Mouse (Mus musculus) small intestine, adult 2 months (tissue): ENCODE data around the gene AC134908.4. TPM values are rescaled to one million over a fixed set of nuclear protein-coding genes. Genes with fewer than 3 reads are reported as not detected.
A peak's percentile ranks its signal among the peaks of the same experiment; 100 is the strongest.

ENCODE experiments used
- H3K27ac ChIP-seq: fragments of 200-500 bp; 2 replicates; pipeline ENCODE4 v1.5.1; 2012; ENCODE audit warnings: low read depth, low read length, control low read depth, inconsistent platforms; ENCODE audit not compliant: insufficient read depth
- H3K27me3 ChIP-seq: fragments of 200-500 bp; 2 replicates; pipeline ENCODE4 v1.6.1; 2012; ENCODE audit warnings: mild to moderate bottlenecking, moderate library complexity, low read length, inconsistent platforms; ENCODE audit not compliant: control insufficient read depth, insufficient read depth
- H3K36me3 ChIP-seq: fragments of 200-500 bp; 2 replicates; pipeline ENCODE4 v1.6.1; 2012; ENCODE audit warnings: mild to moderate bottlenecking, low read length, control low read depth, inconsistent platforms; ENCODE audit not compliant: control insufficient read depth, insufficient read depth
- H3K4me1 ChIP-seq: fragments of 200-500 bp; 2 replicates; pipeline ENCODE4 v1.6.1; 2012; ENCODE audit warnings: low read length, inconsistent platforms, mixed read lengths; ENCODE audit not compliant: control insufficient read depth, insufficient read depth, insufficient read length
- H3K4me3 ChIP-seq: fragments of 200-500 bp; 2 replicates; pipeline ENCODE4 v1.5.1; 2012; ENCODE audit warnings: low read depth, mild to moderate bottlenecking, control low read depth, inconsistent platforms, low read length, moderate library complexity
- CTCF ChIP-seq: fragments of 200-500 bp; IDR thresholded peaks from 2 replicates; pipeline ENCODE4 v1.5.1; 2012; ENCODE audit warnings: low read depth, mild to moderate bottlenecking, control low read depth, inconsistent platforms, low read length, moderate library complexity, mixed read lengths; ENCODE audit not compliant: insufficient replicate concordance, insufficient read length; ENCODE audit errors: extremely low read depth
- POLR2A ChIP-seq: fragments of 200-500 bp; IDR thresholded peaks from 2 replicates; pipeline ENCODE4 v1.6.1; 2012; ENCODE audit warnings: low read depth, mild to moderate bottlenecking, control low read depth, inconsistent platforms, low read length, moderate library complexity
- whole genome bisulfite sequencing: fragments of 180-500 bp; shearing (Covaris S2); methylation state at CpG from one replicate; pipeline ENCODE4 v1.1.7; 2018; 5-methylcytosine and 5-hydroxymethylcytosine counted together
- polyA plus RNA-seq: library from polyadenylated mRNA; depleted of rRNA; stranded (reverse); fragments of >200 nt; gene quantifications from 2 replicates; pipeline ENCODE4 v1.2.3, GENCODE M21; 2012

Gene AC134908.4
- polyA plus RNA-seq, 1 experiment = not detected

GRCm38 (mm10) chr17:25802825-25803517 is 7.5 kb upstream of the AC134908.4 start:
- Histone ChIP-seq H3K4me3 (no peak overlapping the region), H3K36me3 (no peaks in the 10 kb centered on the region)
- 8% methylated on average over 10 of the region's 10 CpGs for WGBS

DNA sequence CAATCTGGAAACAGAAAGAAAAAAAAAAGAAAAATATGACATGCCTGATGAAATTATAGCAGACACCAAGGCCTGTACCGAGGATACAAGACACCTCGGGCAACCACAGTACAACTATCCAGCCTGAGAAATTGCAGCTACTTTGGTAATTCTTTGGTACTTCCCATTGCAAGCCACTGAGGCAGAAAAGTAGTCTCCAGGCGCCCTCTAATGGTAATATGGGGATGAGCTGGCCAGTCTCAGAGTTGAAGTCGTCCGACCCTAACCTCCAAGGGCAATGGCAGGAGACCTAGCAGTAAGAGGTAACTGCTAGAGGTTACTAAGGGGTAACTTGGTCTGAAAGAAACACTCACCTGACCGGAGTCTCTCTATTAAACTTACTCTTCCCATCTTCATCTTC is 5.6 kb upstream of the AC134908.4 start:
- peaks cover 5% of the 10 kb centered on the region for H3K4me1 ChIP-seq
- TF ChIP-seq CTCF = peak; percentile 78; the same call in 1 of the 2 replicates
- TF ChIP-seq POLR2A = no peak
- 5% methylated on average over 6 of the region's 6 CpGs for WGBS
- 0 out of 2 replicates have a peak, but pooled peaks cover 8% of the 10 kb centered on the region for H3K27me3 ChIP-seq
- no peak overlapping the region for H3K4me3 ChIP-seq
- no peaks in the 10 kb centered on the region for H3K36me3 ChIP-seq
- no peak overlapping the region for H3K27ac ChIP-seq

More at GRCm38 (mm10) chr17:25802825-25803517, 7.5 kb upstream of the AC134908.4 start:
- Histone ChIP-seq H3K27ac (no peak overlapping the region), H3K27me3 (0 out of 2 replicates have a peak, but pooled peaks cover 8% of the 10 kb centered on the region), H3K4me1 (no peaks in the 10 kb centered on the region)
- TF ChIP-seq POLR2A (no peak), CTCF (no peak)

DNA sequence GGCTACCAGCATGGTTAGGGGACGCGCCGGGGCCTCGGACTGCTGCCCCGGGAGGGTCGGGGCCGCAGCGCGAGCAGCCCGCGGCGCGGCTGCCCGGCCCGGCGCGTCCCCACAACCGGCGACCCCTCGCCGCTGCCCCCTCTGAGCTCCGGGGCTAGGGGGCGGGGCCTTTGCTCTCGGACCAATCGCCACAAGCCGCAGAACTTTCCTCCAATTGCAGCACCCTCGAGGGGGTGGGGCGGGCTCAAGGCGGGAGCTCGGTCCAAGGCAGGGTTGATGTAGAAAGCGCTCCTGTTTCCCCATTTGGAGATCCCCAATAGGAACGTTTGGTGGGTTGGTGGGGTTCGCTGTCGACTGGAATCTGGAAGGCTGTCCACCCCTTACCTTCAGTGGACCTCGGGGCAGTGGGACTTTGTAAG is 1.5 kb upstream of the AC134908.4 start, which contains the start of gene Metrn:
Metrn (minus strand) TSS at position 186 of the 419 bp plus-strand sequence.
- Histone ChIP-seq H3K4me1 (peaks cover 13% of the 10 kb centered on the region), H3K27me3 (no peaks in the 10 kb centered on the region), H3K36me3 (no peaks in the 10 kb centered on the region), H3K4me3 (peak within 1 kb of the TSS; percentile 69), H3K27ac (no peak within 1 kb of the TSS)
- TF ChIP-seq POLR2A = no peak
- no peak for TF ChIP-seq CTCF
- WGBS = under 1% methylated on average over 35 of the region's 35 CpGs

- Histone ChIP-seq H3K27me3 (no peaks in the 10 kb centered on the region), H3K36me3 (no peaks in the 10 kb centered on the region), H3K4me1 (peaks cover 16% of the 10 kb centered on the region), H3K27ac (no peak overlapping the region), H3K4me3 (peak overlapping the region; percentile 69)
- TF ChIP-seq CTCF (no peak), POLR2A (no peak)
- WGBS = 6% methylated on average over 37 of the region's 37 CpGs
These were observed 832 bp upstream of the AC134908.4 start for GRCm38 (mm10) chr17:25796211-25796771.

GRCm38 (mm10) chr17:25794998-25795397 is 461 bp downstream of the AC134908.4 start:
- H3K27ac ChIP-seq = no peak overlapping the region
- WGBS = 93% methylated on average over 17 of the region's 17 CpGs
- H3K36me3 ChIP-seq = no peaks in the 10 kb centered on the region
- peaks cover 18% of the 10 kb centered on the region for H3K4me1 ChIP-seq
- TF ChIP-seq CTCF = no peak
- TF ChIP-seq POLR2A = no peak
- H3K4me3 ChIP-seq = no peak overlapping the region
- no peaks in the 10 kb centered on the region for H3K27me3 ChIP-seq

DNA sequence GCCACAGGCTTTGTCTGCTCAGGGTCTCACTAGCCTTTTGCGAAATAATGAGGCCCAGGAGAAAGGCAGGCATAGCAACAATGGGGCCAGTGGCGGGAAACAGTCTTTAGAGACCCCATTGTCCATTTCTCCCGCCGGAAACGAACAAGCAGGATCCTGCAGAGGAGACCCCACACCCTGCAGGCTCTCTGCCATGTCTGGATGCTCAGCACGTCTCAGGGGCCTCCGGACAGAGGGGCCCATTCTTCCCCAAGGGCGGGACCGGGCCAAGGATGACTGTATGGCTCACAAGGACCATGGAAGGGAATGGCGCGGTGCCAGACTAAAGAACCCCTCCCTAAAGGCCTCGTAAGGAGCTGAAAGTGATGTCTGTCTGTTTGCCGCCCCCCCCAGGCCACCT is 1.3 kb downstream of the AC134908.4 start:
- WGBS = 85% methylated on average over 13 of the region's 13 CpGs

GRCm38 (mm10) chr17:25792615-25793014 is 2.8 kb downstream of the AC134908.4 start, which contains the start of gene Fam173a:
TSS of gene Fam173a (minus strand) at chr17:25792901.
- Histone ChIP-seq H3K27ac (peak within 1 kb of the TSS; percentile 94), H3K4me3 (peak within 1 kb of the TSS; percentile 91), H3K36me3 (peaks cover 3% of the 10 kb centered on the region), H3K27me3 (no peaks in the 10 kb centered on the region), H3K4me1 (peaks cover 18% of the 10 kb centered on the region)
- TF ChIP-seq CTCF (peak; percentile 10; the same call in 1 of the 2 replicates), POLR2A (no peak)
- WGBS = 0% methylated on average over 14 of the region's 14 CpGs

More for the DNA sequence above, 1.3 kb downstream of the AC134908.4 start:
- Histone ChIP-seq H3K4me1 (peaks cover 18% of the 10 kb centered on the region), H3K27me3 (no peaks in the 10 kb centered on the region), H3K4me3 (no peak overlapping the region), H3K36me3 (peaks cover 3% of the 10 kb centered on the region; the same call in 1 of the 2 replicates), H3K27ac (no peak overlapping the region)
- TF ChIP-seq POLR2A = no peak
- TF ChIP-seq CTCF = no peak
